Mouse (Mus musculus) cerebral cortex, adult 2 months (tissue): ENCODE results near the gene Xlr4a.

Source experiments
- WGBS: fragments of 180-500 bp; shearing (Covaris S2); methylation state at CpG from one replicate; pipeline ENCODE4 v1.1.7; 2018; 5-methylcytosine and 5-hydroxymethylcytosine counted together

Gene Xlr4a

GRCm38 (mm10) chrX:73082267-73083055, at the start of gene Xlr4a:
Gene Xlr4a (minus strand): TSS chrX:73082478.
- 85% methylated on average over 19 of the region's 19 CpGs for WGBS

GRCm38 (mm10) chrX:73122859-73123829, 40.9 kb upstream of the Xlr4a start:
- no CpG with 5 or more reads among the region's 12 CpGs for WGBS

GRCm38 (mm10) chrX:73116747-73117146, 34.5 kb upstream of the Xlr4a start, which contains the start of gene Gm14685:
Gene Gm14685 (plus strand): TSS chrX:73117047.
- WGBS: no CpG with 5 or more reads among the region's 7 CpGs

- WGBS: 79% methylated on average over 13 of the region's 13 CpGs
These were observed 14.7 kb upstream of the Xlr4a start, which contains the start of gene Xlr3a for GRCm38 (mm10) chrX:73096941-73097508. Gene Xlr3a (minus strand): TSS chrX:73097095.

GRCm38 (mm10) chrX:73066765-73067312, 15.4 kb downstream of the Xlr4a start:
- WGBS: no CpG with 5 or more reads among the region's 5 CpGs

GRCm38 (mm10) chrX:73064415-73064793, 17.9 kb downstream of the Xlr4a start, which contains the start of gene Pnma3:
Gene Pnma3 (plus strand): TSS chrX:73064787.
- WGBS: 7% methylated on average over 7 of the region's 7 CpGs

- WGBS: 30% methylated on average over 24 of the region's 24 CpGs
These were observed 18.5 kb downstream of the Xlr4a start for GRCm38 (mm10) chrX:73063512-73064414.

GRCm38 (mm10) chrX:73062323-73062722, 20.0 kb downstream of the Xlr4a start:
- 27% methylated on average over 5 of the region's 5 CpGs for WGBS

GRCm38 (mm10) chrX:73061528-73061927, 20.8 kb downstream of the Xlr4a start:
- WGBS: 86% methylated on average over 1 of the region's 1 CpGs

GRCm38 (mm10) chrX:73053860-73054563, 28.3 kb downstream of the Xlr4a start:
- WGBS: 4% methylated on average over 14 of the region's 14 CpGs

GRCm38 (mm10) chrX:73039666-73040065, 42.6 kb downstream of the Xlr4a start:
- 88% methylated on average over 12 of the region's 12 CpGs for WGBS

GRCm38 (mm10) chrX:73038831-73039230, 43.4 kb downstream of the Xlr4a start:
- WGBS: 87% methylated on average over 8 of the region's 8 CpGs

GRCm38 (mm10) chrX:73037003-73037402, 45.3 kb downstream of the Xlr4a start, which contains the start of gene Pnma5:
Gene Pnma5 (minus strand): TSS chrX:73037103.
- 84% methylated on average over 1 of the region's 1 CpGs for WGBS
